Mouse (Mus musculus) heart, adult 2 months (tissue): Measurements from ENCODE around the gene Atg2b.

ENCODE experiments used
- CTCF ChIP-seq: fragments of 200-600 bp; IDR thresholded peaks from 2 replicates; pipeline ENCODE4 v1.8.1; 2022; ENCODE audit warnings: antibody characterized with exemption, mild to moderate bottlenecking, moderate library complexity
- EP300 ChIP-seq: fragments of 200-500 bp; IDR thresholded peaks from 2 replicates; pipeline ENCODE4 v1.6.1; 2011; ENCODE audit warnings: low read depth, low read length, control low read depth; ENCODE audit not compliant: insufficient read depth

- no peak for TF ChIP-seq CTCF
- TF ChIP-seq EP300: no peak
These were observed 97.5 kb downstream of the Atg2b start for GRCm38 (mm10) chr12:105587526-105587925.
